Mouse (Mus musculus) left cerebral cortex, adult 11 months (tissue): ENCODE data around the gene Synpo2l.

Source experiments
- DNase-seq: peaks from one replicate; pipeline ENCODE4 v3.0.0; 2022; ENCODE audit warnings: low spot score

Gene Synpo2l

GRCm38 (mm10) chr14:20681742-20682141, 13.6 kb upstream of the Synpo2l start:
- DNase-seq = no peak

GRCm38 (mm10) chr14:20677906-20678305, 9.8 kb upstream of the Synpo2l start:
- DNase-seq = no peak

DNA sequence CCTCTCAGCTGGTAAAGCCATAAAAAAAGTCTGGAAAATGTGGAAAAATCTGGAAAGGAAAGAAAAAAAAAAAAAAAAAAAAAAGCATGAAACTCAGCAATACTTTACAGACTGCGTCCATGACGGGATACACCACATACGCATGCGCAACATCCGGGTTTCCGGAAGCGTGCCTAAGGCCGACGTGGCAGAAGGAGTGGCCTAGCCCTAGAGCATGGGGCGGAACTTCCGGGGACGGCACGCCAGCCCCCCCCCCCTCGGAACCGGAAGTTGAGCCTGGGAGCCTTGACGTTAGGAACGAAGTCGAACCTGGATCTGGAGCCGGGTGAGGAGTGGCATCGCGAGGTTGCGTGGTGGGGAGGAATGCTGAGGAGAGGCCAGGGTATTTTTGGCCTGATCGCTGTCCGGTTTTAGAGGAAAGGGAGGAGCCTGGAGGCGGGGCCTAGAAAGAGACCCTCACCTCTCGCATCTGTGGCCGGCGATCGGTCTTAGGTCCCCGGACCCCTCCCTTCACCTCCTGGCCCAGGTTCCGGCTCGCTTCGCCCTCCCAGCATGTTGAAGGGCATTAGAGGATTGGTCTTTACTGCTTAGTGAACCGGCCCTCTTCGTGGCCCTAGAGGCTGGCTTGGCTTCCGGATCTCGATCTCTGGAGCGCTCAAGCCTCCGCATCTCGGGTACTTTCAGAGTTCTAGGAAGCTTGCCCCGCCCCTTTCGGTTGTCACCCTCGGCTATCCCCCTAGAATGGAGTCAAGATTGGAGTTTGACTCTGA, 6.1 kb upstream of the Synpo2l start, which contains the start of gene Sec24c:
Gene Sec24c (plus strand): TSS at position 245 of the 770 bp plus-strand sequence.
- DNase-seq = peak; percentile 87

DNA sequence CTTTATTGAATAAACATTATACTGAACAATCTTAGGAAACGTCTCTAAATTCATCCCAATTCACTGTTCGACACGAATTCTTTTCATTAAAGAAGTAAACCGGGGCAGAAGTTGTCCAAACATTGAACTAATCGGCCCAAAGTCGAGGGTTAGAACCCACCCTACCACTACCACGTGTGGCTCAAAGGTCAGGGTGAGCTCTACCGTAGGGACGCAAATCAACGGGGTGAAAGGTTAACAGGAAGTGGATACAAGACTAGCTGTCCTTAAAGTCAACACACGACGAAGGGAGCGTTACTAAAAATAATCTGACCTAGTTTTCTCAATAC, 5.5 kb upstream of the Synpo2l start:
- DNase-seq = peak; percentile 62

DNA sequence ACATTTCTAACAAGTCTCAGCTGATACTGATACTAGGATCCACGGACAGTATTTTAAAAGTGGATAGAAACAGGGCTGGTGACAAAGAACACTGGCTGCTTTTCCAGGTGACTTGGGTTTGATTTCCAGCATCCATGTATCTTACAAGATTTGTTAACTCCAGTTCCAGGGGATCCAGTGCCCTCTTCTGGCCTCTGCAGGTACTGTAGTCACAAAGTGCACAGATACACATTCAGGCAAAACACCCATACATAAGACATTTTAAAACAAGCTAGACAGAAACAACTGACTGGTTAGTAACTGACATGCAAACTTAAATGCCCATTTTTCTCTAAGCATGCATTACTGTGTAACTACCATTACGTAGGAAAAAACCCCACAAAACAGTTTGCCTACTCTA, 4.8 kb upstream of the Synpo2l start:
- DNase-seq = no peak

DNA sequence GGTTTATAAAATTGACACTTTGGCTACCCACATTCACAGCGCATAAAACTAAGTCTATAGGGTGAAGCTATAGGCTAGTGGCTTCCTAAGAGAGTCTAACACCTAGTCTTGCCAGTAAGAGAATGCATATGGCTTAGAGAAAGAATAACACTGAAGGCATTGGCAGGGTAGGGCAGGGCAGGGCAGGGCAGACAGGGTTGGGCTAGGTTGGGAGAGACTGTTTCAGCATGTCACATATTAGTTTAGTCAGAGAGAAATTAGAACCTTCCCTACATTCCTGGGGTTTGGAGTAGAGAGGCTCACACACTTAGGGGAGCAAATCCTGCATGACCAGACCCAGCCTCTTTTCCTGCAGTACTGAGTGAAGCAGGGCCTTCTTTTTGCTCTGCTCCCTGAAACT, 685 bp downstream of the Synpo2l start:
- DNase-seq = no peak

DNA sequence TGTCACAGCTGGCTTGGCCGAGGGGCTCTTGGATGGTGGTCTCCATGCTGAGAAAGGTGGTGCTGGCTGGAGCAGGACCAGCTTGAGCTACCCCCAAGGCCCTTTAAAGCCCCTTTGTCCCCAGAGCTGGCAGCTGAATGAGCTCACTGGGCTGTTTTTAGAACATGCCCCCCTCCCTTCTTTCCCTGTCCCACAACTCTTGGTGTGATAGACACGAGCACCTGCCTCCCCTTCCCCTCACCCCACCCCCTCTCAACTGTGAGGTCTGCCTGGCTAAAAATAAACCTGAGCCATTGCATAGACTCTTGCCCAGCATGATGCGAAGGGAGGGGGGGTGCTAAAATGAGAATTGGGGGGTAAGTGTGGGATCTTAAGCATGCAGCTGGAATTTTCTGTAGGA, 3.7 kb downstream of the Synpo2l start:
- no peak for DNase-seq

DNA sequence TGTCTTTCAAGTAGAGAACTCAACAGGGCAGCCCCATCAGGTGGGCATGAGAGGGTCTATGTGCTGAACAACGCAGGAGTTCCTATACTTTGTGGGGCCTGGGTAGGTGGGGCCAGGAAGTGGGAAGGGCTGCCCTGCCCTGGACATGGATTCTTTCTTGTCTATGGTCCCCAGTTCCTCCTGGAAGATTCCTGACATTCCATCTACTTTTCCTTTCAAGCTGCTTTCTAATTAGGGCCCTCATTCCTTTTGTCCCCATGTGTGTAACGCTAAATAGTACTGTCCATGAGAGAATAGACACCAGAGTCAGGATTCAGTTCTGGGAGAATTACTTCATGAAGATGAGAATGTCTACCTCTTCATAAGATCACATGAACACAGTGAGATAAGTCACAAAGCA, 4.6 kb downstream of the Synpo2l start:
- no peak for DNase-seq

DNA sequence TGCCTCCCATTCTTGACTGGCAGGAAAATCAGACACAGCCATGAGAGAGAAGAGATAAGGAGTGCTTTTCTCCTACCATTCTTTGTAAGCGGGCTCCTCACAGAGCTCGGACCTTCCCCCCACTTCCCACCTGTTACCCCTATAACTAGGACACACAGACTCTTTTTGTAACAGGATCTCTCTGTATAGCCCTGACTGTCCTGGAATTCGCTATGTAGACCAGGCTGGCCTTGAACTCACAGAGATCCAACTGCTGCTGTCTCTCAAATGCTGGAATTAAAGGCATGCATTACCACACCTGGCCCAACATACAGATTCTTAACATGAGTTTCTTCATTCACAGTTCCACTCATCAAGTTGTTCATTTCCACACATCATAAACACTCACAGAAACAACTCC, 5.4 kb downstream of the Synpo2l start:
- no peak for DNase-seq

DNA sequence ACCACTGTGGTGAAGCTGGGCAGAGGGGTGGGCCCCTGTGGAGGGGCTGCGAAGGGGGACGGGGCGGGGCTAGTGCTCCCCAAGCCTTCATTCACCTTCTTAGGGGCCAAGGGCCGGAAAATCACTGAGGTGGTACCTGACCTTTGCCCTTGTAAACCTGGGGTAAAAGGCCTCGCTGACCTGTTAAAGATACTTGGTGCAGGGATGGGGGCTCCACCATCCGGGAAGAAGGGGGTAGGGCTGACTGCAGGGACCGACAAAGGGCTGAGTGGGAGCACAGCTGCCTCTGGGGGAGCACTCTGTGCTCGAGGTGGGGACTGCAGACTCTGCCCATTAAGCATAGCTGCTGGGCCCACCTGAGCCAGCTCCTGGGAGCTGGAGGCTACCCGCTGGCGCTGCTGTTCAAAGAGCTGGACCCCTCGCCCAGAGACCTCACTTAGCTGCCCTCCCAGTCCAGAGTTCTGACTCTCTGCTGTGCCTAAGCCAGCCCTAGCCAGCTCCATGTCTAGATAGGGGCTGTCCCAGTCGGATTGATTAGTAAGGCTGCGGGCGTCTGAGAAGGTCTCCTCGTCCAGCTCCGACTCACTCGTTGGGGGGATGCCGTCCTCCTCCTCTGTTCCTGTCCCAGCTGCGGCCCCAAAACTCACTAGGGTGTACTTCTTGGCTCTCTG, 6.4 kb downstream of the Synpo2l start:
- DNase-seq = no peak

- DNase-seq = peak; percentile 92
Observed at GRCm38 (mm10) chr14:20660827-20661660, 7.1 kb downstream of the Synpo2l start.

DNA sequence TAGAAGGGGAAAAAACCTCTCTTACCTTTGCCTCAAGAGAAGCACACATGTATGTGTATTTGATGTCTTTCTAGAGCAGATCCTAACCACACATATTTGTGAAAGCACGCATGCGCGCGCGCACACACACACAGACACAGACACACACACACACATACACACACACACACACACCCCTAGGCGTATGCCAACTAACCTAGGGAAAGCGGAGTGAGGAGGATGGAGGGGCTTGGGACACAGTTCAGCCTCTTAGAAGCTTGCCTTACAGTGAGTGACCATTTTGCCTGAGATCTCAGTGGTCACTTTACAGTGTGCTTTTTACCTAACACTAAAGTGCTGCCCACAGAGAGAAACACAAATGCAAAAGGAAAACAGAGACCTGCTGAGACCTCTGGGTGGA, 8.5 kb downstream of the Synpo2l start:
- DNase-seq = no peak

DNA sequence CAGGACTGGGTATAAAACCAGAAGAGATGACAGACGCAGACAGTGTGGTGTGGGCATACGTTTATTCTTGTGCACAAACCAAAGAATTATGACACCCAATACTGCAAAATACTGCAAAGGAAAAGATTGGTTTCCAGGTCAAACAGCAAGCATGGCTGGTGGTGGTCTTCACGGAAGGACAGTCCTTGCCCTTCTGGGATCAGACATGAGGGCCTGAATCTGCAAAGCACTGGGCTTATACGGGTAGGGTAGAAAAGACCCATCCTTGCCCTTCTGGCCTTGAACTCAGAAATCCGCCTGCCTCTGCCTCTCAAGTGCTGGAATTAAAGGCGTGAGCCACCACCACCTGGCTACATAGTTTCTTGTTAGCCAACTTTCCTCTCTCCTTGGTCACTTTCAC, 9.3 kb downstream of the Synpo2l start:
- DNase-seq = no peak

DNA sequence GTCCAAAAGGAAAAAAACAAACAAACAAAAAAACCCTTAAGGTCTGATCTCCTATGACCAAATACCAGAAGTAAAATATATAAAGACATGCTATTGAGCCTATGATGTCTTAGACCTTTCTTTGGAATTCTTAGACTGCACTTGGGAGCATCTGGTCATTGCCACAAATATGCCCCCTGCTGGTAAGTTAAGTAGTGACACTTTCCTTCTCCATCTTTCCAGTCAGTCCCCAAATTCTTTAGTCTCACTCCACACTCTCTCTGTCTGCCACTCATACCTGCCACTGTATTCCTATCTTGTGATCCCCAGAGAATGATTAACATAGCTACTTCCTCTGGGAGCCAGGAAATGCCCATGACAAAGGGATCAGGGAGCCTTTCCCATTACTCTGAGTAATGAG, 9.8 kb downstream of the Synpo2l start:
- peak; percentile 51 for DNase-seq

DNA sequence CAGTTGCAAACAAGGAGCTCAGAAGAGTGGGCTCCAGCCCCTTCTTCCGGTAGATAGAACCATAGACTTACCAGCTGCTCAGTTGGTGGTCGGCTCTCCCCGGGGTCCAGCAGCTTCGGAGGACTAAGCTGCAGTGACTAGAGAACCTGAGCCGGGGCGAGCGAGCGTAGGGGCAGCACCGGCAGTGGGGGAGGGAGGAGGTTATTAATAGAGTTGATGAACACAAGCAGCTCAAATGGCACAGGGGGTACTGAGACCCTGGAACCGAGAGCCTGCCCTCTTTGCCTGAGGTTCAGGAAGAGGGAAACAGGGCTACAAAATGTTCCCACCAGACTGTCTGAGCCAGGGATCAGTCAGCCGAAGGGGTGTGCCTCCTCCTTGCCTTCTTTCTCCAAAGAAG, 11.8 kb downstream of the Synpo2l start, which contains the start of gene Myoz1:
Gene Myoz1 (minus strand): TSS at position 180 of the 400 bp plus-strand sequence.
- DNase-seq = no peak

DNA sequence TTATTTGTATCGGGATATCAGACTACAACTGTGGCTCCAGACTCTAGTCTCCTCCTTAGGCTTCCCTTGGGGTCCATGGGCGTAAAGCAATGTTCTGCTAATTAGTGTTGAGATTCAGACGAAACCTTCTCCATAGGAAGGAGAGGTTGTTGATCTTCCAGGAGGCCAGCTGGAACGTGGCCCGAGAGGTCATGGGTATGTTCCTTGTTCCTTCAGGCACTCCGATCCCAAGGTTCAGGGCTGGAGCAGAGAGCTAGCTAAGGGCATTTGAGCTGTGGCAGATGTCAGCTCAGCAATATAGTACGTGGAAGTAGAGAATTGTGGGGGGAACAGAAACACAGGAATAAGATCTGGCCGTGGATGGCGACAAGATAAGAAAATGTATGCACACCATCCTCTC, 12.4 kb downstream of the Synpo2l start:
- no peak for DNase-seq

DNA sequence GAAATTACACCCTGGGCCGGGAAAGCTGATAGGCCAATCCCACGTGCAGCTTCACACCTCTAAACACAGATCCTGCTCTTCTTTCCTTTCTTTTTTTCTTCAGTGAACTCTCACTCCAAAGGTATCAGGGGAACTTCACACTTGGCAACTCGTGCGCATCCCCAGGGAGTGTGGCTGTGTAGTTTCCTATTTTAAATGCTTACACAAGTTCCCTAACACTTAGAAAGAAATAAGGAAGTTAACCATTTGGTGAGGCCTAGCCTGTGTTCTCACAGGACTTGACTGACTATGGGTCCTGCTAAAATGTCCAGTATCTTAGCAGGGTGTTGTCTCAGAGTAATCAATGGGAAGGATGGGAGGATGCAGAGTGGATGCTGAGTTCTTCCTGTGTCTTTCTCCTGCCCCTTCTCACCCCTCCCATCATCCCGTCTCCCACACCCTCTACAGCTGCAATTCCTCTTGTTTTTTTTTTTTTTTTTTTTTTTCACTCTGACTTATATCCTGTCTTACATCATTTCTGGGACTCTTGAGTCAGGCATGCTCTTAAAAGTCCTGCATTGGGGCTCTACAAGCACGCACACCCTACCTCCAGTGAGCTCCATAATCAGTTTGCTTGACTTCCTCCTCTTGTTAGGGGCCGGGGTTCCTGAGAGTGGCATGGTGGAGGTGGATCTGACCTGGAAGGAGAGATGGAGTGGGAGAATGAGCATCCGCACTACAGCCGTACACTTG, 13.3 kb downstream of the Synpo2l start:
- DNase-seq = no peak

- no peak for DNase-seq
Observed at GRCm38 (mm10) chr14:20651722-20652256, 16.4 kb downstream of the Synpo2l start.

- DNase-seq = no peak
Observed at GRCm38 (mm10) chr14:20651000-20651399, 17.2 kb downstream of the Synpo2l start.

DNA sequence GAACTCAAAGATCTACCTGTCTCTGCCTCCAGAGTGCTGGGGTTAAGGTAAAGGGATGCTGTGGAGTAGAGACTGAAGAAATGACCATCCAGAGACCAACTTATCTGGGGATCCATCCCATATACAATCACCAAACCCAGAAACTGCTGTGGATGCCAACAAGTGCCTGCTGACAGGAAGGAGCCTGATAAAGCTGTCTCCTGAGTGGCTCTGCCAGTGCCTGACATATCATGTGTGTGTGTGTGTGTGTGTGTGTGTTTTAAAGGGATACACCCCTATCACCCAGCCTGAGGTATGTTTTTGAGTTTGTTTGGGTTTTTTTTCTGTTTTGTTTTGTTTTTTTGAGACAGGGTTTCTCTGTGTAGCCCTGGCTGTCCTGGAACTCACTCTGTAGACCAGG, 21.8 kb downstream of the Synpo2l start:
- DNase-seq = no peak

DNA sequence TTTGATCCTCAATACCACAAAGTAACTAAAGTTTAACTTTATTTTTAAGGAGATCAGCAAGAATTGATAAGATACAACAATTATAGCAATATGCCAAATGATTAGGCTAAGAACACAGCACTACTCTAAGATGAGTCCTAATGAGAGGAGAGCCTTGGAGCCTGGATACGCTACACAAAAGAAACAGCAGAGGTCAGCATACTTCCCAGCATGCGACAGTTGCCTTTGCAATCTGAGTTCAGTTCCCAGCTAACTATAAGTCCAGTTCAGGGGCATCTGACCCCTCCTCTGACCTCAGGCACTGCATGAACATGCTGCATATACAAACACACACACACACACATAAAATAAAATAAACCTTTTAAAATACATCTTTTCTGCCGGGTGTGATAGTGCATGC, 22.6 kb downstream of the Synpo2l start:
- no peak for DNase-seq

DNA sequence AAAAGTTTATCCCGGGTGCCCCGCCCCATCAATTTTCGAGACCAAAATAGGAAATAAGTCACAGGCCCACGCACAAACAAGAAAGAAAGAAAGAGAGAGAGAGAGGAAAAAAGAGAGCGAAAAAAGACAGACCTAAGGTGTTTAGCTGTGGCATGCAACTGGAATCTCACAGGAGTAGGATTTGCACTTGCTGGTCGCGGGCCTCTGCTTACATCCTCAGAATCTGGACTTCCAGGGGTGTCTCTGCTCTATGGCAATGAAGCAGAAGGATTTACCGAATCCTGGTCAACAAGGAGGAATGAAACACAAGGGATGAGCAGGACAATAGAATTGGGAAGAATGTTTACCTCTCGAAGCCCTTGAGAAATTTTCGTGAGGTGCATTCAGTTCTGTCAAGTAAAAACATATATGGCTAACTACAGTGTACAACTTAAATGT, 26.7 kb downstream of the Synpo2l start:
- DNase-seq = no peak
